Mouse (Mus musculus): ENCODE data around the gene Rnf224.

Gene Rnf224

GRCm38 (mm10) chr2:25255284-25255779 is 18.7 kb upstream of the Rnf224 start, which contains the start of gene Tmem203:
Gene Tmem203, plus strand, starts transcription at chr2:25255439.
- DNase-seq, result peak; percentile 86

- no peak for DNase-seq
These were observed 15.7 kb upstream of the Rnf224 start for GRCm38 (mm10) chr2:25252331-25252730.

- DNase-seq, result no peak
These were observed 9.8 kb upstream of the Rnf224 start, which contains the start of gene AL732309.1 for GRCm38 (mm10) chr2:25246183-25247072. Gene AL732309.1, minus strand, starts transcription at chr2:25246863.

GRCm38 (mm10) chr2:25244144-25244543 is 7.6 kb upstream of the Rnf224 start:
- DNase-seq, result no peak

- DNase-seq, result no peak
These were observed 6.8 kb upstream of the Rnf224 start for GRCm38 (mm10) chr2:25243342-25243741.

GRCm38 (mm10) chr2:25242101-25242506 is 5.5 kb upstream of the Rnf224 start, which contains the start of the genes Rnf208 and Cysrt1:
Gene Rnf208, plus strand, starts transcription at chr2:25242255.
Gene Cysrt1, minus strand, starts transcription at chr2:25242452.
- no peak for DNase-seq

GRCm38 (mm10) chr2:25241438-25241775 is 4.8 kb upstream of the Rnf224 start:
- no peak for DNase-seq

- peak; percentile 69 for DNase-seq
These were observed 4.3 kb upstream of the Rnf224 start for GRCm38 (mm10) chr2:25240723-25241437.

- no peak for DNase-seq
These were observed 3.7 kb upstream of the Rnf224 start for GRCm38 (mm10) chr2:25240310-25240709.

- no peak for DNase-seq
These were observed 3.2 kb upstream of the Rnf224 start for GRCm38 (mm10) chr2:25239766-25240165.

GRCm38 (mm10) chr2:25238106-25238505 is 1.5 kb upstream of the Rnf224 start:
- DNase-seq, result no peak

- DNase-seq, result no peak
These were observed 935 bp upstream of the Rnf224 start for GRCm38 (mm10) chr2:25237522-25237921.

GRCm38 (mm10) chr2:25234551-25235220 is 1.9 kb downstream of the Rnf224 start:
- DNase-seq, result no peak

GRCm38 (mm10) chr2:25234050-25234449 is 2.5 kb downstream of the Rnf224 start, which contains the start of gene Slc34a3:
Gene Slc34a3, minus strand, starts transcription at chr2:25234364.
- no peak for DNase-seq

GRCm38 (mm10) chr2:25233421-25233820 is 3.2 kb downstream of the Rnf224 start:
- no peak for DNase-seq

GRCm38 (mm10) chr2:25231038-25231437 is 5.5 kb downstream of the Rnf224 start:
- DNase-seq, result no peak

- no peak for DNase-seq
These were observed 6.0 kb downstream of the Rnf224 start for GRCm38 (mm10) chr2:25230581-25230980.

GRCm38 (mm10) chr2:25229582-25229981 is 7.0 kb downstream of the Rnf224 start:
- no peak for DNase-seq

GRCm38 (mm10) chr2:25228995-25229530 is 7.5 kb downstream of the Rnf224 start:
- no peak for DNase-seq

GRCm38 (mm10) chr2:25228431-25228889 is 8.1 kb downstream of the Rnf224 start:
- DNase-seq, result peak; percentile 90

GRCm38 (mm10) chr2:25227406-25227805 is 9.2 kb downstream of the Rnf224 start:
- no peak for DNase-seq

- DNase-seq, result peak; percentile 83
These were observed 9.7 kb downstream of the Rnf224 start for GRCm38 (mm10) chr2:25226864-25227263.
